Mouse (Mus musculus): ENCODE measurements around the gene Cp. TPM values are rescaled to one million over a fixed set of nuclear protein-coding genes. Genes with fewer than 3 reads are reported as not detected.
"Not testable (repeated sequence)": the region's sequence is repeated elsewhere in the genome, so short reads cannot be mapped to it uniquely, and the experiment has no call there.

The Cp gene
- polyA plus RNA-seq, 1 experiment from 2014 or later, result 4.2 TPM

- H3K9me3 ChIP-seq (ENCODE audit: control insufficient read depth, low read length); ATAC-seq (ENCODE audit: insufficient read depth, low FRiP score, low TSS enrichment); H3K27ac ChIP-seq (ENCODE audit: low read depth, low read length); H3K36me3 ChIP-seq (ENCODE audit: control insufficient read depth, insufficient read depth, low read length); H3K4me1 ChIP-seq (ENCODE audit: control insufficient read depth, insufficient read depth, low read length); H3K27me3 ChIP-seq (ENCODE audit: control insufficient read depth, insufficient read depth, low read length); H3K4me2 ChIP-seq (ENCODE audit: low read depth); H3K9ac ChIP-seq (ENCODE audit: low read length); H3K4me3 ChIP-seq (ENCODE audit: low read depth, low read length); DNase-seq (ENCODE audit: low spot score): not testable (repeated sequence)
- WGBS, result 82% methylated on average over 7 of the region's 7 CpGs
These were observed 54.1 kb downstream of the Cp start for GRCm38 (mm10) chr3:20010905-20011304.

GRCm38 (mm10) chr3:20014454-20014853 is 57.6 kb downstream of the Cp start:
- ATAC-seq (ENCODE audit: insufficient read depth, low FRiP score, low TSS enrichment), result no peak
- Histone ChIP-seq H3K4me3 (ENCODE audit: low read depth, low read length) (no peak overlapping the region), H3K27me3 (ENCODE audit: control insufficient read depth, insufficient read depth, low read length) (no peaks in the 10 kb centered on the region), H3K27ac (ENCODE audit: low read depth, low read length) (no peak overlapping the region), H3K4me1 (ENCODE audit: control insufficient read depth, insufficient read depth, low read length) (no peaks in the 10 kb centered on the region), H3K4me2 (ENCODE audit: low read depth) (no peak overlapping the region), H3K9ac (ENCODE audit: low read length) (no peak overlapping the region), H3K36me3 (ENCODE audit: control insufficient read depth, insufficient read depth, low read length) (no peaks in the 10 kb centered on the region), H3K9me3 (ENCODE audit: control insufficient read depth, low read length) (no peaks in the 10 kb centered on the region)
- WGBS, result 100% methylated on average over 2 of the region's 2 CpGs
- DNase-seq (ENCODE audit: low spot score), result no peak

GRCm38 (mm10) chr3:20018076-20018475 is 61.2 kb downstream of the Cp start:
- Histone ChIP-seq H3K4me3 (ENCODE audit: low read depth, low read length) (no peak overlapping the region), H3K9ac (ENCODE audit: low read length) (no peak overlapping the region), H3K4me2 (ENCODE audit: low read depth) (no peak overlapping the region), H3K36me3 (ENCODE audit: control insufficient read depth, insufficient read depth, low read length) (no peaks in the 10 kb centered on the region), H3K9me3 (ENCODE audit: control insufficient read depth, low read length) (no peaks in the 10 kb centered on the region), H3K27ac (ENCODE audit: low read depth, low read length) (no peak overlapping the region), H3K4me1 (ENCODE audit: control insufficient read depth, insufficient read depth, low read length) (no peaks in the 10 kb centered on the region), H3K27me3 (ENCODE audit: control insufficient read depth, insufficient read depth, low read length) (no peaks in the 10 kb centered on the region)
- 94% methylated on average over 8 of the region's 8 CpGs for WGBS
- ATAC-seq (ENCODE audit: insufficient read depth, low FRiP score, low TSS enrichment) (no peak), DNase-seq (ENCODE audit: low spot score) (no peak)

GRCm38 (mm10) chr3:20023832-20024231 is 67.0 kb downstream of the Cp start:
- H3K9me3 ChIP-seq (ENCODE audit: control insufficient read depth, low read length), result no peaks in the 10 kb centered on the region
- H3K36me3 ChIP-seq (ENCODE audit: control insufficient read depth, insufficient read depth, low read length), result peaks cover 2% of the 10 kb centered on the region; the same call in 1 of the 2 replicates
- whole genome bisulfite sequencing, result 71% methylated on average over 1 of the region's 1 CpGs
- DNase-seq (ENCODE audit: low spot score), result no peak
- no peaks in the 10 kb centered on the region for H3K4me1 ChIP-seq (ENCODE audit: control insufficient read depth, insufficient read depth, low read length)
- no peak overlapping the region for H3K9ac ChIP-seq (ENCODE audit: low read length)
- no peak overlapping the region for H3K4me2 ChIP-seq (ENCODE audit: low read depth)
- H3K4me3 ChIP-seq (ENCODE audit: low read depth, low read length), result no peak overlapping the region
- no peak for ATAC-seq (ENCODE audit: insufficient read depth, low FRiP score, low TSS enrichment)
- no peaks in the 10 kb centered on the region for H3K27me3 ChIP-seq (ENCODE audit: control insufficient read depth, insufficient read depth, low read length)
- no peak overlapping the region for H3K27ac ChIP-seq (ENCODE audit: low read depth, low read length)

- no peaks in the 10 kb centered on the region for H3K9me3 ChIP-seq (ENCODE audit: control insufficient read depth, low read length)
- H3K4me2 ChIP-seq (ENCODE audit: low read depth), result no peak overlapping the region
- H3K27ac ChIP-seq (ENCODE audit: low read depth, low read length), result no peak overlapping the region
- no peaks in the 10 kb centered on the region for H3K27me3 ChIP-seq (ENCODE audit: control insufficient read depth, insufficient read depth, low read length)
- H3K4me3 ChIP-seq (ENCODE audit: low read depth, low read length), result no peak overlapping the region
- DNase-seq (ENCODE audit: low spot score), result no peak
- peaks cover 2% of the 10 kb centered on the region; the same call in 1 of the 2 replicates for H3K36me3 ChIP-seq (ENCODE audit: control insufficient read depth, insufficient read depth, low read length)
- no peaks in the 10 kb centered on the region for H3K4me1 ChIP-seq (ENCODE audit: control insufficient read depth, insufficient read depth, low read length)
- ATAC-seq (ENCODE audit: insufficient read depth, low FRiP score, low TSS enrichment), result no peak
- no peak overlapping the region for H3K9ac ChIP-seq (ENCODE audit: low read length)
These were observed 69.6 kb downstream of the Cp start for GRCm38 (mm10) chr3:20026481-20026880.

- Histone ChIP-seq H3K27ac (ENCODE audit: low read depth, low read length) (no peak overlapping the region), H3K9me3 (ENCODE audit: control insufficient read depth, low read length) (no peaks in the 10 kb centered on the region), H3K27me3 (ENCODE audit: control insufficient read depth, insufficient read depth, low read length) (no peaks in the 10 kb centered on the region), H3K9ac (ENCODE audit: low read length) (no peak overlapping the region), H3K4me1 (ENCODE audit: control insufficient read depth, insufficient read depth, low read length) (no peaks in the 10 kb centered on the region), H3K4me2 (ENCODE audit: low read depth) (no peak overlapping the region), H3K36me3 (ENCODE audit: control insufficient read depth, insufficient read depth, low read length) (peaks cover 2% of the 10 kb centered on the region; the same call in 1 of the 2 replicates), H3K4me3 (ENCODE audit: low read depth, low read length) (no peak overlapping the region)
- ATAC-seq (ENCODE audit: insufficient read depth, low FRiP score, low TSS enrichment) (no peak), DNase-seq (ENCODE audit: low spot score) (no peak)
- WGBS, result 92% methylated on average over 8 of the region's 8 CpGs
These were observed 70.3 kb downstream of the Cp start for GRCm38 (mm10) chr3:20026996-20027689.

- Histone ChIP-seq H3K36me3 (ENCODE audit: control insufficient read depth, insufficient read depth, low read length) (peaks cover 2% of the 10 kb centered on the region; the same call in 1 of the 2 replicates), H3K4me1 (ENCODE audit: control insufficient read depth, insufficient read depth, low read length) (no peaks in the 10 kb centered on the region), H3K9me3 (ENCODE audit: control insufficient read depth, low read length) (no peaks in the 10 kb centered on the region), H3K9ac (ENCODE audit: low read length) (no peak overlapping the region), H3K27ac (ENCODE audit: low read depth, low read length) (no peak overlapping the region), H3K27me3 (ENCODE audit: control insufficient read depth, insufficient read depth, low read length) (no peaks in the 10 kb centered on the region), H3K4me3 (ENCODE audit: low read depth, low read length) (no peak overlapping the region), H3K4me2 (ENCODE audit: low read depth) (no peak overlapping the region)
- 89% methylated on average over 5 of the region's 5 CpGs for WGBS
- ATAC-seq (ENCODE audit: insufficient read depth, low FRiP score, low TSS enrichment) (no peak), DNase-seq (ENCODE audit: low spot score) (no peak)
These were observed 70.9 kb downstream of the Cp start for GRCm38 (mm10) chr3:20027788-20028187.

GRCm38 (mm10) chr3:20028640-20029039 is 71.8 kb downstream of the Cp start:
- DNase-seq (ENCODE audit: low spot score), result no peak
- H3K4me2 ChIP-seq (ENCODE audit: low read depth), result no peak overlapping the region
- H3K4me3 ChIP-seq (ENCODE audit: low read depth, low read length), result no peak overlapping the region
- H3K9me3 ChIP-seq (ENCODE audit: control insufficient read depth, low read length), result no peaks in the 10 kb centered on the region
- H3K27me3 ChIP-seq (ENCODE audit: control insufficient read depth, insufficient read depth, low read length), result no peaks in the 10 kb centered on the region
- H3K36me3 ChIP-seq (ENCODE audit: control insufficient read depth, insufficient read depth, low read length), result peaks cover 2% of the 10 kb centered on the region; the same call in 1 of the 2 replicates
- ATAC-seq (ENCODE audit: insufficient read depth, low FRiP score, low TSS enrichment), result no peak
- WGBS, result 92% methylated on average over 3 of the region's 3 CpGs
- no peak overlapping the region for H3K27ac ChIP-seq (ENCODE audit: low read depth, low read length)
- no peaks in the 10 kb centered on the region for H3K4me1 ChIP-seq (ENCODE audit: control insufficient read depth, insufficient read depth, low read length)
- H3K9ac ChIP-seq (ENCODE audit: low read length), result no peak overlapping the region

GRCm38 (mm10) chr3:20030807-20031206 is 74.0 kb downstream of the Cp start:
- 94% methylated on average over 6 of the region's 6 CpGs for WGBS
- Histone ChIP-seq H3K4me3 (ENCODE audit: low read depth, low read length) (no peak overlapping the region), H3K27ac (ENCODE audit: low read depth, low read length) (no peak overlapping the region), H3K4me2 (ENCODE audit: low read depth) (no peak overlapping the region), H3K9me3 (ENCODE audit: control insufficient read depth, low read length) (no peaks in the 10 kb centered on the region), H3K27me3 (ENCODE audit: control insufficient read depth, insufficient read depth, low read length) (no peaks in the 10 kb centered on the region), H3K4me1 (ENCODE audit: control insufficient read depth, insufficient read depth, low read length) (no peaks in the 10 kb centered on the region), H3K9ac (ENCODE audit: low read length) (no peak overlapping the region), H3K36me3 (ENCODE audit: control insufficient read depth, insufficient read depth, low read length) (no peaks in the 10 kb centered on the region)
- no peak for ATAC-seq (ENCODE audit: insufficient read depth, low FRiP score, low TSS enrichment)
- DNase-seq (ENCODE audit: low spot score), result no peak

Measured in neural tube, embryonic 11.5 days (tissue).